Mouse (Mus musculus): ENCODE measurements around the gene Gjc2. TPM values are rescaled to one million over a fixed set of nuclear protein-coding genes. Genes with fewer than 3 reads are reported as not detected.

Gjc2 gene
- total and polyA plus RNA-seq, 3 experiments, result 0.45 to 0.72 (median 0.57) TPM

DNA sequence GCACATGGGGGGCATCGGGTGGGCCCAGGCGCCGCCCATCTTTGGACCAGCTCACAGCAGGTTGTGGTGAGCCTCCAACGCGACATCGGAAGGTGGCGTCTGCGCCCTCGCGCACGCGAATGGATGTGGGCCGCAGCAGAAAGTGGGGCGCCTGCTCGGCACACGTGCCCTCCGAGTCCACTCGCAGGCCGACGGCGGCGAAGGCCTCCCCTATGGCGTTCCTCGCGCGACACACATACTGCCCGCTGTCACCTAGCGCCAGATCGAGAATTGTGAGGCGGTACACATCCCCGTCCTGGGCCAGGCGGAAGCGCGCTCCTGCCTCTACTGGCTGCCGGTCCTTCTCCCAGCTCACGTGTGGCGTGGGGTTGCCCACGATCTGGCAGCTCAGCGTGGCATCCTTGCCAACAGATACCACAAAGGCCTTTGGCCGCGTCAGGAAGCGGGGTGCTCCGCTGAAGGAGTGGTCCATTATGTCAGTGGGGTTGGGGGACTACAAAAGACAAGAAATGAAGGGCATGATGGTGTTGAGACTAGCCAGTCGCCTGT, 47.0 kb downstream of the Gjc2 start, which contains the start of gene Obscn:
Gene Obscn, minus strand, starts transcription at position 499 of the 549 bp plus-strand sequence.
- peak in 1 of 2 experiments; percentile 45 for DNase-seq
- Histone ChIP-seq H3K36me3 (ENCODE audit: control insufficient read depth, insufficient read depth, low read length) (0 out of 2 replicates have a peak, but pooled peaks cover 3% of the 10 kb centered on the region), H3K4me1 (ENCODE audit: control insufficient read depth, insufficient read depth, low read length) (no peaks in the 10 kb centered on the region; the same call in 1 of the 2 replicates), H3K79me2 (replicated peaks; ENCODE audit: control insufficient read depth, insufficient read depth, low read length) (no peaks in the 10 kb centered on the region; the same call in none of the 2 replicates), H3K27me3 (ENCODE audit: control insufficient read depth, insufficient read depth, low read length) (peaks cover 9% of the 10 kb centered on the region; the same call in 1 of the 2 replicates), H3K27ac (peak within 1 kb of the TSS; percentile 97), H3K9ac (ENCODE audit: low read depth, low read length) (peak within 1 kb of the TSS; percentile 27), H3K4me3 (peak within 1 kb of the TSS; percentile 58)
- TF ChIP-seq POLR2A (IDR thresholded peaks at IDR 0.05; ENCODE audit: insufficient read depth, low read depth, low read length), result no peak; the same call in 1 of the 2 replicates
- TF ChIP-seq EP300 (IDR thresholded peaks at IDR 0.05; ENCODE audit: insufficient read depth, low read depth, low read length), result no peak
- intact Hi-C loops (cut with DNase I), result no loop called here
- 18% methylated on average over 44 of the region's 44 CpGs for WGBS

GRCm38 (mm10) chr11:59135051-59135820, 47.8 kb downstream of the Gjc2 start:
- Histone ChIP-seq H3K79me2 (replicated peaks; ENCODE audit: control insufficient read depth, insufficient read depth, low read length) (no peaks in the 10 kb centered on the region; the same call in none of the 2 replicates), H3K4me1 (ENCODE audit: control insufficient read depth, insufficient read depth, low read length) (peaks cover 1% of the 10 kb centered on the region; the same call in 1 of the 2 replicates), H3K27me3 (ENCODE audit: control insufficient read depth, insufficient read depth, low read length) (peaks cover 9% of the 10 kb centered on the region; the same call in 1 of the 2 replicates), H3K9ac (ENCODE audit: low read depth, low read length) (peak overlapping the region; percentile 27; the same call in 1 of the 2 replicates), H3K36me3 (ENCODE audit: control insufficient read depth, insufficient read depth, low read length) (0 out of 2 replicates have a peak, but pooled peaks cover 3% of the 10 kb centered on the region), H3K4me3 (peak overlapping the region; percentile 10; the same call in 1 of the 2 replicates), H3K27ac (no peak overlapping the region)
- TF ChIP-seq CTCF (IDR thresholded peaks at IDR 0.05) (no peak), POLR2A (IDR thresholded peaks at IDR 0.05; ENCODE audit: insufficient read depth, low read depth, low read length) (no peak), EP300 (IDR thresholded peaks at IDR 0.05; ENCODE audit: insufficient read depth, low read depth, low read length) (no peak)
- no peak for DNase-seq
- WGBS, result 11% methylated on average over 55 of the region's 55 CpGs
- intact Hi-C loops (cut with DNase I), result no loop called here

- WGBS, result 8% methylated on average over 34 of the region's 35 CpGs
- H3K27ac ChIP-seq, result no peak overlapping the region
- peaks cover 9% of the 10 kb centered on the region; the same call in 1 of the 2 replicates for H3K27me3 ChIP-seq (ENCODE audit: control insufficient read depth, insufficient read depth, low read length)
- H3K79me2 ChIP-seq (replicated peaks; ENCODE audit: control insufficient read depth, insufficient read depth, low read length), result no peaks in the 10 kb centered on the region; the same call in none of the 2 replicates
- TF ChIP-seq EP300 (IDR thresholded peaks at IDR 0.05; ENCODE audit: insufficient read depth, low read depth, low read length) (no peak), CTCF (IDR thresholded peaks at IDR 0.05) (no peak), POLR2A (IDR thresholded peaks at IDR 0.05; ENCODE audit: insufficient read depth, low read depth, low read length) (no peak)
- H3K4me3 ChIP-seq, result 0 out of 2 replicates have a peak overlapping the region, but pooled peaks have one; percentile 6
- H3K36me3 ChIP-seq (ENCODE audit: control insufficient read depth, insufficient read depth, low read length), result 0 out of 2 replicates have a peak, but pooled peaks cover 3% of the 10 kb centered on the region
- peak overlapping the region; percentile 20; the same call in 1 of the 2 replicates for H3K9ac ChIP-seq (ENCODE audit: low read depth, low read length)
- no peak for DNase-seq
- intact Hi-C loops (cut with DNase I), result no loop called here
- H3K4me1 ChIP-seq (ENCODE audit: control insufficient read depth, insufficient read depth, low read length), result peaks cover 1% of the 10 kb centered on the region; the same call in 1 of the 2 replicates
Observed at GRCm38 (mm10) chr11:59134373-59134997, 48.5 kb downstream of the Gjc2 start.

- TF ChIP-seq POLR2A (IDR thresholded peaks at IDR 0.05; ENCODE audit: insufficient read depth, low read depth, low read length), result no peak
- no peak for TF ChIP-seq EP300 (IDR thresholded peaks at IDR 0.05; ENCODE audit: insufficient read depth, low read depth, low read length)
- TF ChIP-seq CTCF (IDR thresholded peaks at IDR 0.05), result no peak
- Histone ChIP-seq H3K36me3 (ENCODE audit: control insufficient read depth, insufficient read depth, low read length) (0 out of 2 replicates have a peak, but pooled peaks cover 3% of the 10 kb centered on the region), H3K9ac (ENCODE audit: low read depth, low read length) (no peak overlapping the region), H3K27ac (no peak overlapping the region), H3K4me1 (ENCODE audit: control insufficient read depth, insufficient read depth, low read length) (peaks cover 1% of the 10 kb centered on the region; the same call in 1 of the 2 replicates), H3K27me3 (ENCODE audit: control insufficient read depth, insufficient read depth, low read length) (peaks cover 9% of the 10 kb centered on the region; the same call in 1 of the 2 replicates), H3K79me2 (replicated peaks; ENCODE audit: control insufficient read depth, insufficient read depth, low read length) (no peaks in the 10 kb centered on the region; the same call in 1 of the 2 replicates), H3K4me3 (no peak overlapping the region)
- WGBS, result 54% methylated on average over 2 of the region's 3 CpGs
- no peak for DNase-seq
- intact Hi-C loops (cut with DNase I), result loop anchor here (2.0 kb wide), 1 partner anchor 13 kb away; no protein-coding TSS in a partner anchor
Observed at GRCm38 (mm10) chr11:59132065-59132464, 50.9 kb downstream of the Gjc2 start.

- whole genome bisulfite sequencing, result 59% methylated on average over 18 of the region's 18 CpGs
- no peak overlapping the region for H3K27ac ChIP-seq
- H3K36me3 ChIP-seq (ENCODE audit: control insufficient read depth, insufficient read depth, low read length), result 0 out of 2 replicates have a peak, but pooled peaks cover 3% of the 10 kb centered on the region
- no peak for TF ChIP-seq POLR2A (IDR thresholded peaks at IDR 0.05; ENCODE audit: insufficient read depth, low read depth, low read length)
- no peak for TF ChIP-seq CTCF (IDR thresholded peaks at IDR 0.05)
- TF ChIP-seq EP300 (IDR thresholded peaks at IDR 0.05; ENCODE audit: insufficient read depth, low read depth, low read length), result no peak
- no peak overlapping the region for H3K4me3 ChIP-seq
- no peak for DNase-seq
- peaks cover 9% of the 10 kb centered on the region; the same call in 1 of the 2 replicates for H3K27me3 ChIP-seq (ENCODE audit: control insufficient read depth, insufficient read depth, low read length)
- intact Hi-C loops (cut with DNase I), result no loop called here
- peaks cover 1% of the 10 kb centered on the region; the same call in 1 of the 2 replicates for H3K4me1 ChIP-seq (ENCODE audit: control insufficient read depth, insufficient read depth, low read length)
- H3K9ac ChIP-seq (ENCODE audit: low read depth, low read length), result no peak overlapping the region
- no peaks in the 10 kb centered on the region; the same call in 1 of the 2 replicates for H3K79me2 ChIP-seq (replicated peaks; ENCODE audit: control insufficient read depth, insufficient read depth, low read length)
Observed at GRCm38 (mm10) chr11:59131348-59131919, 51.6 kb downstream of the Gjc2 start.

Data from heart, adult 2 months (tissue).